Mouse (Mus musculus) midbrain, embryonic 12.5 days (tissue): ENCODE results near the gene Pld2. TPM values are rescaled to one million over a fixed set of nuclear protein-coding genes. Genes with fewer than 3 reads are reported as not detected.

Experiments used
- ATAC-seq: fragments of 200-750 bp; cut with Nextera tagmentation; 2 replicates; pipeline ENCODE4 v1.8.0; 2017; ENCODE audit warnings: low read depth, moderate TSS enrichment, moderate library complexity; ENCODE audit not compliant: low FRiP score
- H3K27ac ChIP-seq: fragments of 300-500 bp; sonication (generic); replicated peaks from 2 replicates; pipeline ENCODE4 v1.5.1; 2016; ENCODE audit warnings: mild to moderate bottlenecking
- H3K27me3 ChIP-seq: fragments of 300-500 bp; sonication (generic); 2 replicates; pipeline ENCODE4 v1.6.1; 2016; ENCODE audit warnings: mild to moderate bottlenecking
- H3K36me3 ChIP-seq: fragments of 300-500 bp; sonication (generic); 2 replicates; pipeline ENCODE4 v1.6.1; 2016
- H3K4me1 ChIP-seq: fragments of 300-500 bp; sonication (generic); 2 replicates; pipeline ENCODE4 v1.6.1; 2016
- H3K4me2 ChIP-seq: fragments of 300-500 bp; sonication (generic); replicated peaks from 2 replicates; pipeline ENCODE4 v1.6.1; 2016; ENCODE audit warnings: mild to moderate bottlenecking, moderate library complexity
- H3K4me3 ChIP-seq: fragments of 300-500 bp; sonication (generic); 2 replicates; pipeline ENCODE4 v1.5.1; 2016; ENCODE audit warnings: mild to moderate bottlenecking
- H3K9ac ChIP-seq: fragments of 300-500 bp; sonication (generic); replicated peaks from 2 replicates; pipeline ENCODE4 v1.6.1; 2016; ENCODE audit warnings: mild to moderate bottlenecking, moderate library complexity
- H3K9me3 ChIP-seq: fragments of 300-500 bp; sonication (generic); 2 replicates; pipeline ENCODE4 v1.6.1; 2016; ENCODE audit warnings: mild to moderate bottlenecking
- WGBS: fragments of 180-500 bp; shearing (Covaris S2); methylation state at CpG from one replicate; pipeline ENCODE4 v1.1.7; 2016; 5-methylcytosine and 5-hydroxymethylcytosine counted together
- polyA plus RNA-seq: library from polyadenylated mRNA; unstranded; fragments of >200 nt; fragmentation: Nextera tagmentation; extraction: Ambion mirVana; gene quantifications from 2 replicates; pipeline ENCODE4 v1.2.1, GENCODE M21; 2016

Pld2 gene
- polyA plus RNA-seq, 1 experiment from 2014 or later: 5.7 TPM

GRCm38 (mm10) chr11:70605024-70605566 is 65.2 kb downstream of the Pld2 start:
- no peak overlapping the region for H3K4me2 ChIP-seq
- H3K4me3 ChIP-seq: no peak overlapping the region
- ATAC-seq: no peak
- no peaks in the 10 kb centered on the region for H3K27me3 ChIP-seq
- 67% methylated on average over 14 of the region's 14 CpGs for WGBS
- no peaks in the 10 kb centered on the region for H3K9me3 ChIP-seq
- no peak overlapping the region for H3K27ac ChIP-seq
- H3K36me3 ChIP-seq: peaks cover 71% of the 10 kb centered on the region
- no peak overlapping the region for H3K9ac ChIP-seq
- H3K4me1 ChIP-seq: no peaks in the 10 kb centered on the region

GRCm38 (mm10) chr11:70606717-70607116 is 66.9 kb downstream of the Pld2 start:
- H3K36me3 ChIP-seq: peaks cover 81% of the 10 kb centered on the region
- H3K4me3 ChIP-seq: no peak overlapping the region
- H3K4me1 ChIP-seq: no peaks in the 10 kb centered on the region
- no peak overlapping the region for H3K27ac ChIP-seq
- H3K27me3 ChIP-seq: no peaks in the 10 kb centered on the region
- no peak overlapping the region for H3K4me2 ChIP-seq
- no peaks in the 10 kb centered on the region for H3K9me3 ChIP-seq
- no peak for ATAC-seq
- WGBS: 86% methylated on average over 12 of the region's 12 CpGs
- H3K9ac ChIP-seq: no peak overlapping the region

- ATAC-seq: no peak
- no peak overlapping the region for H3K27ac ChIP-seq
- no peak overlapping the region for H3K4me2 ChIP-seq
- no peaks in the 10 kb centered on the region for H3K27me3 ChIP-seq
- no peak overlapping the region for H3K4me3 ChIP-seq
- H3K9me3 ChIP-seq: no peaks in the 10 kb centered on the region
- no peaks in the 10 kb centered on the region for H3K4me1 ChIP-seq
- H3K36me3 ChIP-seq: peaks cover 83% of the 10 kb centered on the region
- no peak overlapping the region for H3K9ac ChIP-seq
- WGBS: 90% methylated on average over 9 of the region's 9 CpGs
Observed at GRCm38 (mm10) chr11:70607611-70608010, 67.7 kb downstream of the Pld2 start.

Other genes with a start within 250 kb of the Pld2 start
- gene Alox12e, start 217.4 kb upstream of the Pld2 start, polyA plus RNA-seq: not detected in 2 replicates
- 0.14 and 0.21 TPM in 2 replicates for gene Alox15, start 188.0 kb upstream of the Pld2 start, polyA plus RNA-seq
- gene Pelp1, start 130.0 kb upstream of the Pld2 start, polyA plus RNA-seq: 40.0 and 40.3 TPM in 2 replicates
- gene Arrb2, start 107.4 kb upstream of the Pld2 start, polyA plus RNA-seq: 37.0 and 41.1 TPM in 2 replicates
- gene Med11, start 88.1 kb upstream of the Pld2 start, polyA plus RNA-seq: 37.6 and 39.2 TPM in 2 replicates
- gene Zmynd15, start 80.6 kb upstream of the Pld2 start, polyA plus RNA-seq: 0.21 and 0.33 TPM in 2 replicates
- 1.6 and 1.7 TPM in 2 replicates for gene Cxcl16, start 80.1 kb upstream of the Pld2 start, polyA plus RNA-seq
- gene Tm4sf5, start 34.8 kb upstream of the Pld2 start, polyA plus RNA-seq: 0.46 TPM in 1 of 2 replicates, not detected in the other
- not detected in 2 replicates for gene Vmo1, start 25.4 kb upstream of the Pld2 start, polyA plus RNA-seq
- gene Gltpd2, start 20.9 kb upstream of the Pld2 start, polyA plus RNA-seq: 0.26 TPM in 1 of 2 replicates, not detected in the other
- gene Psmb6, start 14.7 kb upstream of the Pld2 start, polyA plus RNA-seq: 774 and 783 TPM in 2 replicates
- not detected in 2 replicates for gene Gm40193, start 7.1 kb upstream of the Pld2 start, polyA plus RNA-seq
- 14.7 and 16.8 TPM in 2 replicates for gene Mink1, start 22.8 kb downstream of the Pld2 start, polyA plus RNA-seq
- gene 4930544D05Rik, start 75.8 kb downstream of the Pld2 start, polyA plus RNA-seq: not detected in 2 replicates
- 0.32 TPM in 1 of 2 replicates, not detected in the other for gene Chrne, start 79.2 kb downstream of the Pld2 start, polyA plus RNA-seq
- gene Gp1ba, start 99.1 kb downstream of the Pld2 start, polyA plus RNA-seq: 0.35 and 0.37 TPM in 2 replicates
- gene Rnf167, start 107.2 kb downstream of the Pld2 start, polyA plus RNA-seq: 96.6 and 101 TPM in 2 replicates
- 138 and 149 TPM in 2 replicates for gene Slc25a11, start 107.4 kb downstream of the Pld2 start, polyA plus RNA-seq
- gene Pfn1, start 114.6 kb downstream of the Pld2 start, polyA plus RNA-seq: 1,047 and 1,099 TPM in 2 replicates
- 12.0 and 12.7 TPM in 2 replicates for gene Eno3, start 117.1 kb downstream of the Pld2 start, polyA plus RNA-seq
- 156 and 160 TPM in 2 replicates for gene Spag7, start 129.4 kb downstream of the Pld2 start, polyA plus RNA-seq
- 13.0 and 14.9 TPM in 2 replicates for gene Camta2, start 148.0 kb downstream of the Pld2 start, polyA plus RNA-seq
- 0.86 and 1.3 TPM in 2 replicates for gene Inca1, start 160.1 kb downstream of the Pld2 start, polyA plus RNA-seq
- 2.0 and 2.2 TPM in 2 replicates for gene Kif1c, start 160.5 kb downstream of the Pld2 start, polyA plus RNA-seq
- gene Zfp3, start 224.1 kb downstream of the Pld2 start, polyA plus RNA-seq: 10.6 and 11.7 TPM in 2 replicates